Mouse (Mus musculus): ENCODE measurements around the gene Rsf1. TPM values are rescaled to one million over a fixed set of nuclear protein-coding genes. Genes with fewer than 3 reads are reported as not detected.

Gene Rsf1
- polyA plus RNA-seq, 1 experiment from 2014 or later: 24.3 TPM

GRCm38 (mm10) chr7:97580843-97581214, 1.1 kb downstream of the Rsf1 start:
- H3K27ac ChIP-seq (replicated peaks): peak overlapping the region; percentile 99
- peak overlapping the region; percentile 100 for H3K9ac ChIP-seq (replicated peaks)
- ATAC-seq (ENCODE audit: low FRiP score): peak; percentile 57
- peak overlapping the region; percentile 64 for H3K4me2 ChIP-seq
- H3K9me3 ChIP-seq (replicated peaks): no peaks in the 10 kb centered on the region
- 0 out of 2 replicates have a peak, but pooled peaks cover 2% of the 10 kb centered on the region for H3K36me3 ChIP-seq
- no peaks in the 10 kb centered on the region for H3K27me3 ChIP-seq (replicated peaks)
- under 1% methylated on average over 11 of the region's 11 CpGs for WGBS
- peaks cover 22% of the 10 kb centered on the region for H3K4me1 ChIP-seq
- H3K4me3 ChIP-seq (replicated peaks): peak overlapping the region; percentile 100

- Histone ChIP-seq H3K9ac (replicated peaks) (no peak overlapping the region), H3K27ac (replicated peaks) (no peak overlapping the region), H3K27me3 (replicated peaks) (no peaks in the 10 kb centered on the region), H3K36me3 (no peaks in the 10 kb centered on the region), H3K9me3 (replicated peaks) (no peaks in the 10 kb centered on the region), H3K4me3 (replicated peaks) (no peak overlapping the region), H3K4me1 (peaks cover 27% of the 10 kb centered on the region), H3K4me2 (no peak overlapping the region)
- 78% methylated on average over 5 of the region's 5 CpGs for WGBS
- ATAC-seq (ENCODE audit: low FRiP score): no peak
Observed at GRCm38 (mm10) chr7:97588506-97588905, 8.8 kb downstream of the Rsf1 start.

- Histone ChIP-seq H3K4me1 (peaks cover 22% of the 10 kb centered on the region), H3K27ac (replicated peaks) (no peak overlapping the region), H3K4me2 (no peak overlapping the region), H3K36me3 (no peaks in the 10 kb centered on the region), H3K9me3 (replicated peaks) (no peaks in the 10 kb centered on the region), H3K9ac (replicated peaks) (no peak overlapping the region), H3K27me3 (replicated peaks) (no peaks in the 10 kb centered on the region), H3K4me3 (replicated peaks) (no peak overlapping the region)
- 15% methylated on average over 3 of the region's 3 CpGs for WGBS
- no peak for ATAC-seq (ENCODE audit: low FRiP score)
Observed at GRCm38 (mm10) chr7:97590488-97590887, 10.8 kb downstream of the Rsf1 start.

- peaks cover 22% of the 10 kb centered on the region for H3K4me1 ChIP-seq
- H3K9me3 ChIP-seq (replicated peaks): no peaks in the 10 kb centered on the region
- no peak for ATAC-seq (ENCODE audit: low FRiP score)
- WGBS: 89% methylated on average over 6 of the region's 6 CpGs
- no peak overlapping the region for H3K4me3 ChIP-seq (replicated peaks)
- no peaks in the 10 kb centered on the region for H3K36me3 ChIP-seq
- no peak overlapping the region for H3K4me2 ChIP-seq
- no peak overlapping the region for H3K9ac ChIP-seq (replicated peaks)
- no peaks in the 10 kb centered on the region for H3K27me3 ChIP-seq (replicated peaks)
- no peak overlapping the region for H3K27ac ChIP-seq (replicated peaks)
Observed at GRCm38 (mm10) chr7:97591336-97591735, 11.6 kb downstream of the Rsf1 start.

- Histone ChIP-seq H3K4me2 (no peak overlapping the region), H3K27me3 (replicated peaks) (no peaks in the 10 kb centered on the region), H3K9me3 (replicated peaks) (no peaks in the 10 kb centered on the region), H3K9ac (replicated peaks) (no peak overlapping the region), H3K4me3 (replicated peaks) (no peak overlapping the region), H3K36me3 (no peaks in the 10 kb centered on the region), H3K4me1 (peaks cover 22% of the 10 kb centered on the region), H3K27ac (replicated peaks) (no peak overlapping the region)
- 99% methylated on average over 4 of the region's 4 CpGs for WGBS
- no peak for ATAC-seq (ENCODE audit: low FRiP score)
Observed at GRCm38 (mm10) chr7:97592396-97592795, 12.7 kb downstream of the Rsf1 start.

- Histone ChIP-seq H3K4me2 (no peak overlapping the region), H3K4me3 (replicated peaks) (no peak overlapping the region), H3K9ac (replicated peaks) (no peak overlapping the region), H3K4me1 (peaks cover 18% of the 10 kb centered on the region), H3K27me3 (replicated peaks) (no peaks in the 10 kb centered on the region), H3K9me3 (replicated peaks) (no peaks in the 10 kb centered on the region), H3K36me3 (no peaks in the 10 kb centered on the region), H3K27ac (replicated peaks) (no peak overlapping the region)
- WGBS: 94% methylated on average over 2 of the region's 2 CpGs
- no peak for ATAC-seq (ENCODE audit: low FRiP score)
Observed at GRCm38 (mm10) chr7:97593535-97593934, 13.8 kb downstream of the Rsf1 start.

GRCm38 (mm10) chr7:97598548-97598947, 18.9 kb downstream of the Rsf1 start:
- Histone ChIP-seq H3K27me3 (replicated peaks) (no peaks in the 10 kb centered on the region), H3K4me3 (replicated peaks) (no peak overlapping the region), H3K9me3 (replicated peaks) (no peaks in the 10 kb centered on the region), H3K36me3 (no peaks in the 10 kb centered on the region), H3K27ac (replicated peaks) (no peak overlapping the region), H3K4me1 (no peaks in the 10 kb centered on the region), H3K9ac (replicated peaks) (no peak overlapping the region), H3K4me2 (no peak overlapping the region)
- no peak for ATAC-seq (ENCODE audit: low FRiP score)
- 97% methylated on average over 2 of the region's 2 CpGs for WGBS

GRCm38 (mm10) chr7:97621346-97621745, 41.7 kb downstream of the Rsf1 start:
- ATAC-seq (ENCODE audit: low FRiP score): no peak
- Histone ChIP-seq H3K4me2 (no peak overlapping the region), H3K4me1 (no peaks in the 10 kb centered on the region), H3K27ac (replicated peaks) (no peak overlapping the region), H3K9me3 (replicated peaks) (no peaks in the 10 kb centered on the region), H3K4me3 (replicated peaks) (no peak overlapping the region), H3K27me3 (replicated peaks) (no peaks in the 10 kb centered on the region), H3K9ac (replicated peaks) (no peak overlapping the region), H3K36me3 (peaks cover 5% of the 10 kb centered on the region)
- WGBS: 94% methylated on average over 5 of the region's 5 CpGs

GRCm38 (mm10) chr7:97622676-97623075, 43.0 kb downstream of the Rsf1 start:
- Histone ChIP-seq H3K9ac (replicated peaks) (no peak overlapping the region), H3K36me3 (peaks cover 3% of the 10 kb centered on the region), H3K4me3 (replicated peaks) (no peak overlapping the region), H3K27ac (replicated peaks) (no peak overlapping the region), H3K4me1 (no peaks in the 10 kb centered on the region), H3K9me3 (replicated peaks) (no peaks in the 10 kb centered on the region), H3K4me2 (no peak overlapping the region), H3K27me3 (replicated peaks) (no peaks in the 10 kb centered on the region)
- whole genome bisulfite sequencing: 88% methylated on average over 1 of the region's 1 CpGs
- no peak for ATAC-seq (ENCODE audit: low FRiP score)

- Histone ChIP-seq H3K4me3 (replicated peaks) (no peak overlapping the region), H3K9ac (replicated peaks) (no peak overlapping the region), H3K4me2 (no peak overlapping the region), H3K4me1 (no peaks in the 10 kb centered on the region), H3K27ac (replicated peaks) (no peak overlapping the region), H3K36me3 (no peaks in the 10 kb centered on the region; the same call in 1 of the 2 replicates), H3K27me3 (replicated peaks) (no peaks in the 10 kb centered on the region), H3K9me3 (replicated peaks) (no peaks in the 10 kb centered on the region)
- ATAC-seq (ENCODE audit: low FRiP score): no peak
Observed at GRCm38 (mm10) chr7:97623402-97623801, 43.7 kb downstream of the Rsf1 start.

- WGBS: 74% methylated on average over 2 of the region's 2 CpGs
- H3K27ac ChIP-seq (replicated peaks): no peak overlapping the region
- no peak overlapping the region for H3K4me2 ChIP-seq
- no peaks in the 10 kb centered on the region for H3K36me3 ChIP-seq
- H3K9me3 ChIP-seq (replicated peaks): no peaks in the 10 kb centered on the region
- no peaks in the 10 kb centered on the region for H3K27me3 ChIP-seq (replicated peaks)
- no peak for ATAC-seq (ENCODE audit: low FRiP score)
- H3K4me1 ChIP-seq: no peaks in the 10 kb centered on the region
- no peak overlapping the region for H3K4me3 ChIP-seq (replicated peaks)
- no peak overlapping the region for H3K9ac ChIP-seq (replicated peaks)
Observed at GRCm38 (mm10) chr7:97629351-97629750, 49.7 kb downstream of the Rsf1 start.

- Histone ChIP-seq H3K27me3 (replicated peaks) (no peaks in the 10 kb centered on the region), H3K4me3 (replicated peaks) (no peak overlapping the region), H3K9me3 (replicated peaks) (no peaks in the 10 kb centered on the region), H3K4me2 (no peak overlapping the region), H3K27ac (replicated peaks) (no peak overlapping the region), H3K9ac (replicated peaks) (no peak overlapping the region), H3K36me3 (no peaks in the 10 kb centered on the region), H3K4me1 (no peaks in the 10 kb centered on the region)
- WGBS: 94% methylated on average over 2 of the region's 2 CpGs
- no peak for ATAC-seq (ENCODE audit: low FRiP score)
Observed at GRCm38 (mm10) chr7:97631290-97631689, 51.6 kb downstream of the Rsf1 start.

- Histone ChIP-seq H3K9ac (replicated peaks) (no peak overlapping the region), H3K27me3 (replicated peaks) (no peaks in the 10 kb centered on the region), H3K27ac (replicated peaks) (no peak overlapping the region), H3K4me1 (no peaks in the 10 kb centered on the region), H3K4me2 (no peak overlapping the region), H3K36me3 (no peaks in the 10 kb centered on the region), H3K4me3 (replicated peaks) (no peak overlapping the region), H3K9me3 (replicated peaks) (no peaks in the 10 kb centered on the region)
- ATAC-seq (ENCODE audit: low FRiP score): no peak
- WGBS: 86% methylated on average over 1 of the region's 1 CpGs
Observed at GRCm38 (mm10) chr7:97632897-97633296, 53.2 kb downstream of the Rsf1 start.
